ENCODE assay signal across 23 mouse cellular contexts in genomic region chr7:129798525-129798924, GRCm38 (mm10).
"Had no signal": no experiment of that assay in that cellular context is flagged by ENCODE, and none has a peak within 500 bp of the region (broad histone marks: within the 10 kb centered on the region; RNA-seq: fewer than 3 reads in every experiment).

No protein-coding gene starts in this region.

- ATAC-seq: forebrain, postnatal 0 days; hindbrain, postnatal 0 days; intestine, postnatal 0 days had no signal

- H3K27ac ChIP-seq: heart, adult 2 months; heart, embryonic 13.5 days; heart, embryonic 15.5 days; hindbrain, embryonic 13.5 days; hindbrain, embryonic 15.5 days; hindbrain, postnatal 0 days; layer of hippocampus, adult 2 months; left cerebral cortex, adult 2 months; limb, embryonic 13.5 days had no signal

- H3K27me3 ChIP-seq: heart, embryonic 13.5 days; heart, embryonic 15.5 days; limb, embryonic 13.5 days had no signal

- H3K9ac ChIP-seq: forebrain, postnatal 0 days; heart, embryonic 13.5 days; heart, embryonic 15.5 days; hindbrain, embryonic 13.5 days; hindbrain, embryonic 15.5 days; limb, embryonic 13.5 days had no signal

- H3K4me3 ChIP-seq: heart, adult 2 months; heart, embryonic 13.5 days; heart, embryonic 15.5 days; hindbrain, embryonic 13.5 days; hindbrain, embryonic 15.5 days; layer of hippocampus, adult 2 months; left cerebral cortex, adult 2 months; limb, embryonic 13.5 days had no signal

- H3K36me3 ChIP-seq: heart, embryonic 13.5 days; heart, embryonic 15.5 days; hindbrain, embryonic 13.5 days; hindbrain, embryonic 15.5 days; limb, embryonic 13.5 days had no signal

- DNase-seq: forebrain, postnatal 0 days; gastrocnemius, postnatal 14 days; gastrocnemius, postnatal 36 days; heart, adult 11 months; heart, adult 2 months; heart, postnatal 14 days; heart, postnatal 36 days; kidney, adult 18-20 months; kidney, adult 8-10 months; kidney, postnatal 10 days; kidney, postnatal 25 days; kidney, postnatal 4 days; left cerebral cortex, postnatal 4 days had no signal

- H3K4me2 ChIP-seq: heart, embryonic 11.5 days; heart, embryonic 13.5 days; heart, embryonic 15.5 days; hindbrain, embryonic 13.5 days; hindbrain, embryonic 15.5 days; limb, embryonic 13.5 days had no signal

- H3K9me3 ChIP-seq: heart, embryonic 13.5 days; heart, embryonic 15.5 days; hindbrain, embryonic 13.5 days; hindbrain, embryonic 15.5 days; limb, embryonic 13.5 days had no signal
